In the genomic region with DNA sequence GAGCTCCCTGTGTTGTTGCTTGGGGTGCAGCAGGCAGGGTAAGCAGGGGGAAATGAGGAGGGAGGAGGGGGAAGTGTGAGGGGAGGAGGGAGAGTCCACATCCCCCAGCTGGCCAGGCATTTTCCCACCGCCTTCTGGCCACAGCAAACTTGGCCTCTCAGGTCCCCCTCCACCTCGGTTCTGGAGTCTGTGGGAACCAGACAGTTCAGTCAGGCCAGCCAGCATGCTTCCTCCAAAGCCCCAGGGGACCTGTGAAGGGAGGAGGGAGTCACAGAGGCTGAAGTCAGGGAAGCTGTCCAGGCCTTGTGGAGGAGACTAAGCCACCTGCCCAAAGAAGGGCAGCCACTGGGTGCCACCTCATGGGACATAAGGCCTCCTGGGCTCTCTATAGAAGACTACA, we compare ENCODE assay signal across 12 mouse cellular contexts. TPM values are rescaled to one million over a fixed set of nuclear protein-coding genes. Genes with fewer than 3 reads are reported as not detected.
DNase-seq lines count a peak whose midpoint lies in the region; ATAC-seq and TF ChIP-seq lines count a peak whose summit lies in the region.
"Had no signal": no experiment of that assay in that cellular context is flagged by ENCODE, and none has a peak within 500 bp of the region (broad histone marks: within the 10 kb centered on the region; RNA-seq: fewer than 3 reads in every experiment).

No protein-coding gene starts in this region.

- H3K9ac ChIP-seq in kidney, embryonic 16.5 days (replicated peaks; ENCODE audit: low read length): 0 out of 2 replicates have a peak overlapping the region, but pooled peaks have one; percentile 23

- DNase-seq in gastrocnemius, adult 2 months: peak; percentile 71
- no peak for DNase-seq in gastrocnemius, adult 18-20 months (ENCODE audit: low spot score)
- peak; percentile 74 for DNase-seq in 3T3-L1 (ENCODE audit: low read depth, low spot score)
- peak; percentile 74 to 86 for DNase-seq in heart, adult 9 months (ENCODE audit: low spot score in 2 of 2)
- DNase-seq in left cerebral cortex, postnatal 4 days: no peak
- no peak for DNase-seq in adrenal gland, postnatal 25 days
- DNase-seq: spleen, adult 18-20 months had no signal

- H3K27me3 ChIP-seq in kidney, embryonic 16.5 days (ENCODE audit: insufficient read depth, low read length): no peaks in the 10 kb centered on the region

- no peak for ATAC-seq in kidney, embryonic 16.5 days (ENCODE audit: low FRiP score, low TSS enrichment)
- ATAC-seq in monocyte, adult 5-6 weeks (replicated peaks; ENCODE audit: insufficient number of reproducible peaks, low FRiP score, low TSS enrichment, poor library complexity, severe bottlenecking): no peak

- TF ChIP-seq CTCF in gastrocnemius, adult 2 months (IDR thresholded peaks at IDR 0.05): no peak

- peaks cover 58% of the 10 kb centered on the region for H3K4me1 ChIP-seq in kidney, embryonic 16.5 days (ENCODE audit: insufficient read depth, low read length)

- H3K4me3 ChIP-seq in gastrocnemius, adult 2 months: peak overlapping the region; percentile 67
- 0 out of 2 replicates have a peak overlapping the region, but pooled peaks have one; percentile 1 for H3K4me3 ChIP-seq in kidney, embryonic 16.5 days (ENCODE audit: low read length)

- H3K4me2 ChIP-seq in kidney, embryonic 16.5 days (replicated peaks; ENCODE audit: low read depth, low read length): peak overlapping the region; percentile 34

- WGBS in kidney, embryonic 16.5 days: 27% methylated on average over 2 of the region's 2 CpGs

- H3K9me3 ChIP-seq in kidney, embryonic 16.5 days (ENCODE audit: low read length): no peaks in the 10 kb centered on the region

- intact Hi-C loops in gastrocnemius, adult 2 months (cut with DNase I): loop anchor here (5.0 kb wide), 1 partner anchor 238 kb away; no protein-coding TSS in a partner anchor
- intact Hi-C loops in left cerebral cortex, postnatal 4 days (cut with DNase I): no loop called here

- no peaks in the 10 kb centered on the region for H3K36me3 ChIP-seq in kidney, embryonic 16.5 days (ENCODE audit: insufficient read depth, low read length)

- peak overlapping the region; percentile 79 for H3K27ac ChIP-seq in gastrocnemius, adult 2 months
- H3K27ac ChIP-seq in kidney, embryonic 16.5 days (ENCODE audit: low read length): peak overlapping the region; percentile 74

RNA-seq across cellular contexts. Expression of a gene that starts 2.7 kb away (rescaled TPM):
- total RNA-seq in gastrocnemius, adult 2 months (2021): 1 to 10 TPM; 1.4 to 1.7 TPM
- 1 to 10 TPM in 1 of 2 experiments, under 1 TPM in 1; 0.75 to 1.8 TPM for total RNA-seq in gastrocnemius, adult 18-20 months (2021)
- 7.5 and 8.3 TPM in 2 replicates for polyA plus RNA-seq in kidney, embryonic 16.5 days (2015; fragmentation: Nextera tagmentation; extraction: Ambion mirVana)
- 1 to 10 TPM; 1.6 TPM for total RNA-seq in left cerebral cortex, postnatal 4 days (2021)
- total RNA-seq in adrenal gland, postnatal 25 days (2021): 2.1 and 2.9 TPM in 2 replicates
- total RNA-seq in monocyte, adult 5-6 weeks (2017): not detected in 3 replicates

RNA-seq across cellular contexts. Expression of a gene that starts 19.1 kb away (rescaled TPM):
- total RNA-seq in gastrocnemius, adult 2 months (2021): 100 to 1,000 TPM; 445 to 720 TPM
- 100 to 1,000 TPM; 671 to 798 TPM for total RNA-seq in gastrocnemius, adult 18-20 months (2021)
- 0.32 and 0.42 TPM in 2 replicates for polyA plus RNA-seq in kidney, embryonic 16.5 days (2015; fragmentation: Nextera tagmentation; extraction: Ambion mirVana)
- total RNA-seq in left cerebral cortex, postnatal 4 days (2021): not detected
- total RNA-seq in adrenal gland, postnatal 25 days (2021): not detected in 2 replicates
- not detected in 3 replicates for total RNA-seq in monocyte, adult 5-6 weeks (2017)
- total RNA-seq: layer of hippocampus, postnatal 10 days had no signal
- polyA plus RNA-seq: neural tube, embryonic 11.5 days had no signal

RNA-seq across cellular contexts. Expression of a gene that starts 21.2 kb away (rescaled TPM):
- total RNA-seq in gastrocnemius, adult 2 months (2021): under 1 TPM; 0.45 to 0.61 TPM
- under 1 TPM; 0.26 to 0.34 TPM for total RNA-seq in gastrocnemius, adult 18-20 months (2021)
- 3.1 TPM in 2 replicates for polyA plus RNA-seq in kidney, embryonic 16.5 days (2015; fragmentation: Nextera tagmentation; extraction: Ambion mirVana)
- total RNA-seq in left cerebral cortex, postnatal 4 days (2021): 10 to 100 TPM; 18.3 to 22.2 TPM
- 1.0 and 4.9 TPM in 2 replicates for total RNA-seq in adrenal gland, postnatal 25 days (2021)
- not detected in 3 replicates for total RNA-seq in monocyte, adult 5-6 weeks (2017)
- polyA plus RNA-seq: liver, embryonic 16.5 days had no signal

RNA-seq across cellular contexts. Expression of a gene that starts 32.0 kb away (rescaled TPM):
- total RNA-seq in gastrocnemius, adult 2 months (2021): not detected
- total RNA-seq in gastrocnemius, adult 18-20 months (2021): not detected
- polyA plus RNA-seq in kidney, embryonic 16.5 days (2015; fragmentation: Nextera tagmentation; extraction: Ambion mirVana): 1.2 and 1.3 TPM in 2 replicates
- 1 to 10 TPM; 3.3 to 5.2 TPM for total RNA-seq in left cerebral cortex, postnatal 4 days (2021)
- total RNA-seq in adrenal gland, postnatal 25 days (2021): not detected in 2 replicates
- not detected in 3 replicates for total RNA-seq in monocyte, adult 5-6 weeks (2017)

Comparison
In these comparisons a context has a peak if more than half of its experiments do, and no peak if none do; other contexts are left out.
1. DNase-seq: peak in gastrocnemius, adult 2 months (single experiment), 3T3-L1 (single experiment) and heart, adult 9 months (2 of 2); none in gastrocnemius, adult 18-20 months (single experiment), left cerebral cortex, postnatal 4 days (single experiment) and adrenal gland, postnatal 25 days (single experiment).
2. RNA of a gene that starts 19.1 kb away (total RNA-seq): 671 to 798 TPM in gastrocnemius, adult 18-20 months and 445 to 720 TPM in gastrocnemius, adult 2 months; not detected in left cerebral cortex, postnatal 4 days, not detected in adrenal gland, postnatal 25 days and not detected in monocyte, adult 5-6 weeks; every median in the first group is over 100 times any median in the second.